Mouse (Mus musculus): ENCODE results near the gene Itgb7. TPM values are rescaled to one million over a fixed set of nuclear protein-coding genes. Genes with fewer than 3 reads are reported as not detected.

The Itgb7 gene
- polyA plus RNA-seq, 1 experiment from 2014 or later: 0.94 TPM

DNA sequence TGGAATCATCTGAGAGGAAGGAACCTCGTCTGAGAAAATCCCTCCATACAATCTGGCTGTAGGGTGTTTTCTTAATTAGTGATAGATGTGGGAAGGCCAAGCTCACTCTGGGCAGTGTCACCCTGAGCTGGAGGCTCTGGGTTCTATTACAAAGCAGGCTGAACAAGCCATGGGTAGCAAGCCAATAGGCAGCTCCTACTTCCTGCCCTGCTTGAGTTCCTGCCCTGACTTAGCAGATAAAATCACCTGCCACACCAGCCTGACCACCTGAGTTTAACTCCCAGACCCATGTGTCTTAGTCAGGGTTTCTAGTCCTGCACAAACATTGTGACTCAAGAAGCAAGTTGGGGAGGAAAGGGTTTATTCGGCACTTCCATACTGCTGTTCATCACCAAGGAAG, 62.7 kb downstream of the Itgb7 start:
- no peaks in the 10 kb centered on the region for H3K36me3 ChIP-seq (ENCODE audit: control insufficient read depth, insufficient read depth, low read length)
- ATAC-seq (replicated peaks; ENCODE audit: insufficient number of reproducible peaks, low FRiP score, low TSS enrichment): no peak
- no peak overlapping the region for H3K27ac ChIP-seq (ENCODE audit: low read depth, low read length)
- H3K9me3 ChIP-seq (replicated peaks; ENCODE audit: control insufficient read depth, low read length): no peaks in the 10 kb centered on the region
- H3K4me1 ChIP-seq (ENCODE audit: control insufficient read depth, insufficient read depth, low read length): peaks cover 7% of the 10 kb centered on the region; the same call in 1 of the 2 replicates
- no peak overlapping the region for H3K4me2 ChIP-seq
- H3K4me3 ChIP-seq (ENCODE audit: low read depth, low read length): no peak overlapping the region
- no peaks in the 10 kb centered on the region for H3K27me3 ChIP-seq (ENCODE audit: control insufficient read depth, insufficient read depth, low read length)
- 53% methylated on average over 2 of the region's 2 CpGs for WGBS (ENCODE audit: insufficient replicate concordance)
- H3K9ac ChIP-seq (ENCODE audit: low read depth, low read length): no peak overlapping the region

DNA sequence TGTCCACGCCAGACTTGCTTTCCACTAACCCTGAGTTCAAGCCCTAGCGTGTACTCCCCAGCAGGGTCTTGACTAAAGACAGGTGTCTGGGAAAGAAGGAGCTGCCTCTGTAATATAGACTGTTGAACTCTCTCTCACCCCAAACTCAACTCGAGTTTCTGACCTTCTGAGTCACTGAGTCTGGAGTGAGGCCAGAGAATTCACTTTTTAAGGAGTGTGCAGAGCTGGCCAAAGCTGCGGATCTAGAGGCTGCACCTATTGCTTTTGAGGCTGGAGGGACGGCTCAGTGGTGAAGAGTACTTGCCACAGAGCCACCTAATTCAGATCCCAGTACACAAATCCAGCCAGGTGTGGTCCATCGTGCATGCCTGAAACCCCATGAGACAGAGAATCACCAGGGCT, 64.1 kb downstream of the Itgb7 start:
- no peak overlapping the region for H3K4me3 ChIP-seq (ENCODE audit: low read depth, low read length)
- no peak overlapping the region for H3K27ac ChIP-seq (ENCODE audit: low read depth, low read length)
- 46% methylated on average over 6 of the region's 6 CpGs for WGBS (ENCODE audit: insufficient replicate concordance)
- ATAC-seq (replicated peaks; ENCODE audit: insufficient number of reproducible peaks, low FRiP score, low TSS enrichment): no peak
- H3K36me3 ChIP-seq (ENCODE audit: control insufficient read depth, insufficient read depth, low read length): no peaks in the 10 kb centered on the region
- H3K4me2 ChIP-seq: no peak overlapping the region
- H3K27me3 ChIP-seq (ENCODE audit: control insufficient read depth, insufficient read depth, low read length): no peaks in the 10 kb centered on the region
- no peaks in the 10 kb centered on the region for H3K9me3 ChIP-seq (replicated peaks; ENCODE audit: control insufficient read depth, low read length)
- H3K4me1 ChIP-seq (ENCODE audit: control insufficient read depth, insufficient read depth, low read length): peaks cover 7% of the 10 kb centered on the region; the same call in 1 of the 2 replicates
- no peak overlapping the region for H3K9ac ChIP-seq (ENCODE audit: low read depth, low read length)

Other genes with a start within 250 kb of the Itgb7 start
- gene Krt8, start 227.5 kb downstream of the Itgb7 start, polyA plus RNA-seq (2014; fragmentation: Nextera tagmentation; extraction: Ambion mirVana): 30.4 and 36.8 TPM in 2 replicates
- gene Krt18, start 203.8 kb downstream of the Itgb7 start, polyA plus RNA-seq (2014; fragmentation: Nextera tagmentation; extraction: Ambion mirVana): 39.3 and 41.9 TPM in 2 replicates
- gene Eif4b, start 158.2 kb downstream of the Itgb7 start, polyA plus RNA-seq (2014; fragmentation: Nextera tagmentation; extraction: Ambion mirVana): 71.6 and 83.5 TPM in 2 replicates
- 25.0 and 25.4 TPM in 2 replicates for gene Tns2, start 131.5 kb downstream of the Itgb7 start, polyA plus RNA-seq (2014; fragmentation: Nextera tagmentation; extraction: Ambion mirVana)
- 11.1 and 14.6 TPM in 2 replicates for gene Spryd3, start 95.7 kb downstream of the Itgb7 start, polyA plus RNA-seq (2014; fragmentation: Nextera tagmentation; extraction: Ambion mirVana)
- gene Igfbp6, start 87.6 kb downstream of the Itgb7 start, polyA plus RNA-seq (2014; fragmentation: Nextera tagmentation; extraction: Ambion mirVana): 0.70 and 1.1 TPM in 2 replicates
- gene Soat2, start 81.4 kb downstream of the Itgb7 start, polyA plus RNA-seq (2014; fragmentation: Nextera tagmentation; extraction: Ambion mirVana): 0.76 and 2.3 TPM in 2 replicates
- gene Zfp740, start 28.7 kb downstream of the Itgb7 start, polyA plus RNA-seq (2014; fragmentation: Nextera tagmentation; extraction: Ambion mirVana): 25.8 and 31.2 TPM in 2 replicates
- 31.3 and 33.4 TPM in 2 replicates for gene Csad, start 27.2 kb downstream of the Itgb7 start, polyA plus RNA-seq (2014; fragmentation: Nextera tagmentation; extraction: Ambion mirVana)
- gene Rarg, start 25.6 kb upstream of the Itgb7 start, polyA plus RNA-seq (2014; fragmentation: Nextera tagmentation; extraction: Ambion mirVana): 11.2 and 13.4 TPM in 2 replicates
- gene Gm9918, start 38.6 kb upstream of the Itgb7 start, polyA plus RNA-seq (2014; fragmentation: Nextera tagmentation; extraction: Ambion mirVana): 0.07 TPM in 1 of 2 replicates, not detected in the other
- gene Mfsd5, start 47.5 kb upstream of the Itgb7 start, polyA plus RNA-seq (2014; fragmentation: Nextera tagmentation; extraction: Ambion mirVana): 44.4 and 45.3 TPM in 2 replicates
- gene Espl1, start 64.3 kb upstream of the Itgb7 start, polyA plus RNA-seq (2014; fragmentation: Nextera tagmentation; extraction: Ambion mirVana): 20.0 and 23.8 TPM in 2 replicates
- 307 and 350 TPM in 2 replicates for gene Pfdn5, start 94.2 kb upstream of the Itgb7 start, polyA plus RNA-seq (2014; fragmentation: Nextera tagmentation; extraction: Ambion mirVana)
- 72.7 and 77.8 TPM in 2 replicates for gene Myg1, start 99.8 kb upstream of the Itgb7 start, polyA plus RNA-seq (2014; fragmentation: Nextera tagmentation; extraction: Ambion mirVana)
- gene Aaas, start 118.8 kb upstream of the Itgb7 start, polyA plus RNA-seq (2014; fragmentation: Nextera tagmentation; extraction: Ambion mirVana): 62.9 and 64.9 TPM in 2 replicates
- 0.20 and 0.52 TPM in 2 replicates for gene Sp7, start 135.2 kb upstream of the Itgb7 start, polyA plus RNA-seq (2014; fragmentation: Nextera tagmentation; extraction: Ambion mirVana)
- gene Sp1, start 174.2 kb upstream of the Itgb7 start, polyA plus RNA-seq (2014; fragmentation: Nextera tagmentation; extraction: Ambion mirVana): 7.5 and 8.1 TPM in 2 replicates
- gene Amhr2, start 213.4 kb upstream of the Itgb7 start, polyA plus RNA-seq (2014; fragmentation: Nextera tagmentation; extraction: Ambion mirVana): 0.93 and 1.2 TPM in 2 replicates
- gene Prr13, start 227.1 kb upstream of the Itgb7 start, polyA plus RNA-seq (2014; fragmentation: Nextera tagmentation; extraction: Ambion mirVana): 124 and 139 TPM in 2 replicates
- gene Pcbp2, start 238.6 kb upstream of the Itgb7 start, polyA plus RNA-seq (2014; fragmentation: Nextera tagmentation; extraction: Ambion mirVana): 187 and 213 TPM in 2 replicates

Data from heart, embryonic 11.5 days (tissue).